In genomic region chr5:138776346-138776745, GRCm38 (mm10) we compare ENCODE assay signal across 12 mouse cellular contexts. TPM values are rescaled to one million over a fixed set of nuclear protein-coding genes. Genes with fewer than 3 reads are reported as not detected.
A peak's percentile ranks its signal among the peaks of the same experiment; 100 is the strongest.
DNase-seq lines count a peak whose midpoint lies in the region; ATAC-seq and TF ChIP-seq lines count a peak whose summit lies in the region.
"Had no signal": no experiment of that assay in that cellular context is flagged by ENCODE, and none has a peak within 500 bp of the region (broad histone marks: within the 10 kb centered on the region; RNA-seq: fewer than 3 reads in every experiment).

No protein-coding gene starts in this region.

- H3K36me3 ChIP-seq in heart, adult 2 months (ENCODE audit: control insufficient read depth, insufficient read depth, low read length): no peaks in the 10 kb centered on the region
- no peaks in the 10 kb centered on the region for H3K36me3 ChIP-seq in heart, embryonic 10.5 days
- H3K36me3 ChIP-seq: midbrain, embryonic 12.5 days had no signal

- H3K9ac ChIP-seq in heart, adult 2 months (ENCODE audit: low read depth, low read length): no peak overlapping the region
- H3K9ac ChIP-seq: midbrain, embryonic 12.5 days had no signal

- no peak overlapping the region for H3K4me3 ChIP-seq in heart, adult 2 months
- H3K4me3 ChIP-seq in heart, embryonic 10.5 days: no peak overlapping the region
- no peak overlapping the region for H3K4me3 ChIP-seq in layer of hippocampus, adult 2 months
- H3K4me3 ChIP-seq: midbrain, embryonic 12.5 days had no signal

- intact Hi-C loops in heart, adult 2 months (cut with DNase I): no loop called here

- H3K4me1 ChIP-seq in heart, adult 2 months (ENCODE audit: control insufficient read depth, insufficient read depth, low read length): peaks cover 2% of the 10 kb centered on the region; the same call in 1 of the 2 replicates
- peaks cover 11% of the 10 kb centered on the region for H3K4me1 ChIP-seq in heart, embryonic 10.5 days

- no peak for TF ChIP-seq CTCF in heart, adult 2 months (IDR thresholded peaks at IDR 0.05)
- TF ChIP-seq CTCF in layer of hippocampus, adult 2 months (conservative IDR thresholded peaks at IDR 0.05): no peak

- H3K79me2 ChIP-seq in heart, adult 2 months (replicated peaks; ENCODE audit: control insufficient read depth, insufficient read depth, low read length): no peaks in the 10 kb centered on the region

- H3K27ac ChIP-seq in heart, adult 2 months: no peak overlapping the region
- no peak overlapping the region for H3K27ac ChIP-seq in heart, embryonic 10.5 days
- H3K27ac ChIP-seq in layer of hippocampus, adult 2 months: peak overlapping the region; percentile 51
- H3K27ac ChIP-seq: midbrain, embryonic 12.5 days had no signal

- WGBS in heart, adult 2 months: 48% methylated on average over 1 of the region's 1 CpGs
- 77% methylated on average over 1 of the region's 1 CpGs for WGBS in heart, embryonic 10.5 days

- no peak for ATAC-seq in megakaryocyte-erythroid progenitor cell, adult 5-6 weeks (replicated peaks; ENCODE audit: low FRiP score, low TSS enrichment, poor library complexity, severe bottlenecking)

- TF ChIP-seq POLR2A in heart, adult 2 months (IDR thresholded peaks at IDR 0.05; ENCODE audit: insufficient read depth, low read depth, low read length): no peak

- no peaks in the 10 kb centered on the region for H3K27me3 ChIP-seq in heart, adult 2 months (ENCODE audit: control insufficient read depth, insufficient read depth, low read length)
- no peaks in the 10 kb centered on the region for H3K27me3 ChIP-seq in heart, embryonic 10.5 days (ENCODE audit: insufficient read depth, poor library complexity, severe bottlenecking)
- H3K27me3 ChIP-seq: midbrain, embryonic 12.5 days had no signal

- no peaks in the 10 kb centered on the region for H3K9me3 ChIP-seq in heart, embryonic 10.5 days
- H3K9me3 ChIP-seq: midbrain, embryonic 12.5 days had no signal

- peak; percentile 68 to 74 for DNase-seq in heart, adult 2 months
- no peak for DNase-seq in heart, embryonic 10.5 days (ENCODE audit: low spot score)
- DNase-seq in brain, adult 2 months (ENCODE audit: low read depth, low spot score): peak; percentile 86
- DNase-seq in layer of hippocampus, adult 2 months (ENCODE audit: low spot score in 2 of 2): peak in 1 of 2 experiments; percentile 44
- DNase-seq in lung, postnatal 25 days (ENCODE audit: low spot score): peak; percentile 43
- DNase-seq in MN1 (ENCODE audit: low spot score): no peak
- no peak for DNase-seq in neural tube, embryonic 10.5 days (ENCODE audit: extremely low spot score, low spot score)
- DNase-seq: kidney, postnatal 4 days had no signal

- no peak for TF ChIP-seq EP300 in heart, adult 2 months (IDR thresholded peaks at IDR 0.05; ENCODE audit: insufficient read depth, low read depth, low read length)

RNA-seq across cellular contexts. Expression of gene Fam20c, which starts 22.0 kb away (rescaled TPM):
- total RNA-seq in heart, adult 2 months (2021): 10 to 100 TPM; 11.3 to 14.7 TPM
- 10.0 and 11.0 TPM in 2 replicates for polyA plus RNA-seq in heart, adult 2 months (2012; rRNA removed)
- 2.4 and 4.9 TPM in 2 replicates for polyA plus RNA-seq in heart, embryonic 10.5 days (2016; fragmentation: Nextera tagmentation; extraction: Ambion mirVana)
- 10 to 100 TPM; 29.2 to 33.7 TPM for total RNA-seq in layer of hippocampus, adult 2 months (2021)
- total RNA-seq in megakaryocyte-erythroid progenitor cell, adult 5-6 weeks (2014; fragmentation: Nextera tagmentation): not detected in 2 replicates
- 0.38 TPM in 1 of 2 replicates, not detected in the other for total RNA-seq in megakaryocyte-erythroid progenitor cell, adult 5-6 weeks (2017)
- total RNA-seq: MEL had no signal

RNA-seq across cellular contexts. Expression of gene Gm5294, which starts 43.5 kb away (rescaled TPM):
- total RNA-seq in heart, adult 2 months (2021): not detected
- polyA plus RNA-seq in heart, adult 2 months (2012; rRNA removed): not detected in 2 replicates
- not detected in 2 replicates for polyA plus RNA-seq in heart, embryonic 10.5 days (2016; fragmentation: Nextera tagmentation; extraction: Ambion mirVana)
- total RNA-seq in layer of hippocampus, adult 2 months (2021): not detected
- total RNA-seq in megakaryocyte-erythroid progenitor cell, adult 5-6 weeks (2014; fragmentation: Nextera tagmentation): not detected in 2 replicates
- total RNA-seq in megakaryocyte-erythroid progenitor cell, adult 5-6 weeks (2017): not detected in 2 replicates
- total RNA-seq: gastrocnemius, adult 8-10 months; MEL had no signal
- polyA plus RNA-seq: midbrain, embryonic 12.5 days had no signal

Comparison
In these comparisons a context has a peak if more than half of its experiments do, and no peak if none do; other contexts are left out.
1. DNase-seq: peak in heart, adult 2 months (2 of 2), brain, adult 2 months (single experiment) and lung, postnatal 25 days (single experiment); none in heart, embryonic 10.5 days (single experiment), MN1 (single experiment) and neural tube, embryonic 10.5 days (single experiment).
2. RNA of gene Fam20c, which starts 22.0 kb away (total RNA-seq): 29.2 to 33.7 TPM in layer of hippocampus, adult 2 months and 11.3 to 14.7 TPM in heart, adult 2 months; 0.38 TPM in megakaryocyte-erythroid progenitor cell, adult 5-6 weeks; every median in the first group is over 4 times any median in the second.